Mouse (Mus musculus) ES-E14 (cell line): ENCODE measurements around the gene Higd1a.

Source experiments
- HCFC1 ChIP-seq: IDR thresholded peaks from 2 replicates; pipeline ENCODE4 v1.6.1; 2012; ENCODE audit warnings: low read length, inconsistent platforms, borderline replicate concordance; ENCODE audit not compliant: insufficient read depth
- MAFK ChIP-seq: IDR thresholded peaks from 2 replicates; pipeline ENCODE4 v1.6.1; 2014; ENCODE audit warnings: mild to moderate bottlenecking, low read depth, low read length, inconsistent platforms; ENCODE audit not compliant: insufficient read depth
- ZC3H11A ChIP-seq: IDR thresholded peaks from 2 replicates; pipeline ENCODE4 v1.6.1; 2012; ENCODE audit warnings: low read depth, mild to moderate bottlenecking, inconsistent platforms, low read length, borderline replicate concordance
- ZNF384 ChIP-seq: IDR thresholded peaks from 2 replicates; pipeline ENCODE4 v1.6.1; 2012; ENCODE audit warnings: low read depth, low read length, inconsistent platforms

- TF ChIP-seq ZC3H11A (no peak), MAFK (no peak), ZNF384 (no peak), HCFC1 (no peak)
These were observed 7.4 kb upstream of the Higd1a start for GRCm38 (mm10) chr9:121865425-121866008.
